Mouse (Mus musculus) A20 (cell line): ENCODE results near the gene Moap1.

Experiments
- DNase-seq: peaks from one replicate; pipeline ENCODE4 v3.0.0-alpha.2; 2011; ENCODE audit warnings: low read depth, low spot score

Gene Moap1

DNA sequence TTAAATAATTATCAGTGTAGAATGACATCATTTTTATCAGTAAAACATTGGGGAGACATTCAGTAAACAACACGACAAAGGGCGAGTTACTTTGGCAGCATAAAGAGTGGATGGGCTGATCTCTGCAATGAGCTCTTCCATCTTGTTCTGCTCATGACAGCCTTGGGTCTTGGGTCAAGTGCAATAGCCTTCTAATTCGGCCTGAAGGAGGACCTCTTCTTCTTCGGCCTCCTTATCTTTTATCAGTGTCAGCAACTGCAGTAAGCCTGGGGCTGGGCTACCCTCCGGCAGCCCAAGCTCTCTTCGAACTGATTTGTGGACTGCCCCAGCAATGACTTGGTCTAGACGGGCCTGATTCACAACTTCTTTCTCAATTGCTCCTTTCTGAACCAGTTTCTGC is 1.4 kb downstream of the Moap1 start:
- no peak for DNase-seq

- DNase-seq: peak; percentile 47
Observed at GRCm38 (mm10) chr12:102740285-102740684, 3.2 kb downstream of the Moap1 start.

- no peak for DNase-seq
Observed at GRCm38 (mm10) chr12:102739096-102739495, 4.4 kb downstream of the Moap1 start.

DNA sequence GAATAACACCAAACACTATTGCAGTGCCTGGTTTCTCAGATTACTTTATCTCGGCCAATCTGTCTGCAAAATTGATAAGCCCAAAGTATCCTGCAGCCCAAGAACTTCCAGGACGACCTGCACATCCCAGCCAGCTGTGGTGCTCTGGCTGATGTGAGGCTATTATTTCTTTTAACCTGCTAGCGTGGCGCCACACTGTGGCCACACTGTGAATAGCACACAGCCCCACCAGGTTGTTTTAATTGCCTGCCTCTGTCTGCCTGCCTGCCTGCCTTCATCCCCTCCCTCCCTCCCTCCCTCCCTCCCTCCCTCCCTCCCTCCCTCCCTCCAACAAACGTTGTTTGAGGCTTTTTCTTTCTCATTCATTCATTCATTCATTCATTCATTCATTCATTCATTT is 10.1 kb downstream of the Moap1 start:
- peak; percentile 63 for DNase-seq

GRCm38 (mm10) chr12:102730798-102731619 is 12.5 kb downstream of the Moap1 start:
- DNase-seq: no peak

- DNase-seq: no peak
Observed at GRCm38 (mm10) chr12:102729855-102730797, 13.3 kb downstream of the Moap1 start.

DNA sequence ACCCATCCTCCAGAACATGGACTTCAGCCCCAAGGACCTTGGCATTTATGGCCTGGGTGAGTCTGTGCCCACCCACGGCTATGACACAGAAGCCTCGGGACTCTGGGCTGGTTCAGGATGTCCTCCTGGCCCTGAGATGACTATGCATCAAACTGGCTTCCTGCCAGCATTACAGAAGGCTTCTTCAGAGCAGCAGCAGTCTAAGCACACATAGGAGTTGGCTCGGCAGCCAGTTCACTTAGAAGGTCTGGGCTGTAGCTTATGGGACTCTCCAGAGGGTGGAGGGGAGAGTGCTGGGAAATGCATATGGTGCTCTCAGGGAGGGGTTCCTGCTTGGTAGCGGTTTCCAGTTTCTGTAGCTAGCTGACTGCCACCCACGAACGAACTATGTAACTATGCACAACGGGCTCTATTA is 17.7 kb downstream of the Moap1 start:
- no peak for DNase-seq

DNA sequence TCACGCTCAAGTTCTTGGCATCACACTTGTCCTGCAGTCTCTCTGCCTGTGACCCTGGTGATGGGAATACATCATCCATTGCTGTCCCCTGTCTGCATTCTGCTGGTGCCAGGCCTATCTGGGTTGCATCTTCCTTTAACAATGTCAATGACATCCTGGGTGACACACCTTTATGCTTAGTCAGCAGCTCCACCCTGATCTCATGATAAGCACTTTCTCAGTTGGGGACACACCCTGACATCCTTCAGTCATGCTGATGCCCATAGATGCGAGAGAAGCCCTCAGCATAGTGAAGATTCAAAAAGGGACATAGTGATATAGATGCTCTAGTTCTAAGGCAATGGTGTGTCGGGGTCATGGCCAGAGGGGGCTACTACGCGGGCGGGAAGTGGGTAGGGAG is 18.3 kb downstream of the Moap1 start:
- no peak for DNase-seq

DNA sequence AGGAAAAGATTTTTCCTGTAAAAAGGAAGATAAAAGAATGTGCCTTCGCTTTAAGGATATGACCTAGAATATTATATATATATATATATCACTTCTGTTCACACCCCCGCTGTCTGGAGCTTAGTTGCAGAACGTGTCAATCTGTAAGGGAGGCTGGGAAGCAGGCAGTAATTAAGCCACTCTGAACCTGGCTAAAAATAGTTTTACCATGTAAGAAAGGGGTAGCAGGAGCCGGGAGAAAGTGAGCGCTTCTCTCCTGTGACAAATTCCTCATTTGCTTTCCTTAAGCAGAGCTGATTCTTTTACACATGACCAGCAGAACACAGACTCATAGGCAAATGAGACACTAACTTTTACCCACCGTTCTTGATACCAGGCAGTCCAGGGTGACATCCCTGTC is 19.6 kb downstream of the Moap1 start:
- no peak for DNase-seq

- no peak for DNase-seq
Observed at GRCm38 (mm10) chr12:102722966-102723365, 20.5 kb downstream of the Moap1 start.

DNA sequence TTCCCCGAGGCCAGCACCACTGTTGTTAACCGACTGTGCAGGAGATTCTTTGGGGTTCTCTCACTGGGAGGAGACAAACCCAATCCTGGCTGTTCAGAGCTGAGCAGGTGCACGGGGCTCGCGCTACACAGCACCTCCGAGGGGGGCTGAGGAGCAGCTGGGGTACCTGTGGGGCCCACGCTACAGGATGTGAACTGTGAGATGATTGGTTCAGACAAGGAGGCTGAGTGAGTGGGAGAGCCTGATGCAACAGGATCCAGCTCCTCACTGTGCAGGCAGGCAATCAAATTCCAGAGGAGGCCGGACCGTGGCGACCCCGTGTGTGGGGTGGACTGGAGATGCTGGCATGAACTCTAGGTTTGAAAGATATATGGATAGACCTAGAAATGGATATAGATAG is 21.0 kb downstream of the Moap1 start:
- no peak for DNase-seq

- peak; percentile 58 for DNase-seq
Observed at GRCm38 (mm10) chr12:102719552-102720315, 23.7 kb downstream of the Moap1 start.

DNA sequence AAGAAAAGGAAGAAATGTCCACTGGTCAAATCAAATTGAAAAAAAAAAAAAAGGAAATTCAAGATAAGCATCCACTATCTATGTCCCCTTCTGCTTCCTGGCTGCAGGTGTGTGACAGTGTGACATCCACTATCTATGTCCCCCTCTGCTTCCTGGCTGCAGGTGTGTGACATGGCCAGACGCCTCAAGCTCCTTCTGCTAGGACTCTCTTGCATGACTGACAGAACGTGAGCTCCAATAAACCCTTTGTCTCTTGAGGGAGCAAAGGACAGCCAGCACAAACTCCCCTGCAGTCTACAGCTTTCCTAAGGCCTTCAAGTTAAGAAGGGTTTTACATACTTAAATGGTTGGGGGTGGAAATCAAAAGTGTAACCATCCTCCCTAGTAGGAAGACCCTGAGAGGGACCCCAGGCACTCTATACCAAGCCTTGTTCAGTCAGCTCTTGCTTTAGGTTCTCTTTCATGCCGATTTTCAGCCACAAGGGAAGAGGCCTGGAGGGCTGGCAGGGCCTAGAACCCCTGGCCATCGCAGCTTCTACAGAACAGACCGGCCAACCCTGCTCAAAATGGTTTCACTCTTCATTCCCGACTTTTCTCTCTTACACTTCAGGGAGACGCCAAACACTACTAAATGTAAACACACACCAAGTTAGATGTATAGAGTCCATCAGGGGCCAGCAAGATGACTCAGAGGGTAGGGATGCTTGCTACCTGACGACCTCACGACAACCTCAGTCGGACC is 28.6 kb downstream of the Moap1 start:
- DNase-seq: no peak

DNA sequence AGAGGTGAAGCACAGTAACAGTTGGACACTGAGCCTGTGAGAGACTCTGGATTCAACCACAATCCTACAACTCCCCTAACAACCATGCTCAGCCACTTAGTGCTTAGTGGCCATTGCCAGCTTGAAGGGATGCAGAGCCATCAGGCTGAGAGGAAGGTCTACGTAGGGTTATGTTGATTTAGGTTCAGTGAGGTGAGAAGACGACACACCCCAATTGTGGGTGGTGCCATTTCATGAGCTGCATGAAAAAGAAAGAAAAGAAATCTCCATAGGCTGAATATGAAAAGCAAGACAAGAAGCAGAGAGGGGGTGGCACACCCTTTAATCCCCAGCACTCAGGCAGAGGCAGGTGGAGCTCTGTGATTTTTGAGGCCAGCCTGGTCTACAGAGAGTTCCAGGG is 29.3 kb downstream of the Moap1 start:
- DNase-seq: no peak

- no peak for DNase-seq
Observed at GRCm38 (mm10) chr12:102713153-102713865, 30.2 kb downstream of the Moap1 start.

GRCm38 (mm10) chr12:102710851-102711375 is 32.5 kb downstream of the Moap1 start:
- DNase-seq: no peak

GRCm38 (mm10) chr12:102709896-102710295 is 33.6 kb downstream of the Moap1 start:
- DNase-seq: no peak

DNA sequence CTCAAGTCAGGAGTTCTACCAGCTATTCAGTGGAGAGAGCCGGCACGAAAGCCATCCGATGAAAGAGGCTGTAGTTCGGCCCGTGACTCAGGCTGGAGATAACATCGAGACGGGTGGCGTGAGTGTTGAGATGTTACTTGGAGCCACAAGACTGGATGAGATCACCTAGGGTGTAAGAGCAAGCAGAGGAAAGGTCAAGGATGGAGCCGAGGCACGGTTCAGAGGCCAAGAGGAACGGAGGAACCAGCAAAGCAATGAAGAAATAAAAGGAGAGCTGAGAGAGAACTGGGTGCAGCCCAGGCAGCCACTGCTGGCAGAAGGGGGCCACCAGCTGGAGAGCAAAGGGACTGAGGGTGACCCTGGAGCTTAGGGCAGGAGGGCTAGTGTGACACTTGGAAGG is 35.2 kb downstream of the Moap1 start:
- DNase-seq: no peak

- DNase-seq: no peak
Observed at GRCm38 (mm10) chr12:102706833-102707463, 36.5 kb downstream of the Moap1 start.
